Mouse (Mus musculus) 3134 (cell line): ENCODE results near the gene H2-T3.
"Not testable (repeated sequence)": the region's sequence is repeated elsewhere in the genome, so short reads cannot be mapped to it uniquely, and the experiment has no call there.

ENCODE experiments used
- DNase-seq: peaks from one replicate; pipeline ENCODE4 v3.0.0-alpha.2; 2011; ENCODE audit warnings: low spot score; ENCODE audit not compliant: insufficient read length; ENCODE audit errors: extremely low read depth

Gene H2-T3

DNA sequence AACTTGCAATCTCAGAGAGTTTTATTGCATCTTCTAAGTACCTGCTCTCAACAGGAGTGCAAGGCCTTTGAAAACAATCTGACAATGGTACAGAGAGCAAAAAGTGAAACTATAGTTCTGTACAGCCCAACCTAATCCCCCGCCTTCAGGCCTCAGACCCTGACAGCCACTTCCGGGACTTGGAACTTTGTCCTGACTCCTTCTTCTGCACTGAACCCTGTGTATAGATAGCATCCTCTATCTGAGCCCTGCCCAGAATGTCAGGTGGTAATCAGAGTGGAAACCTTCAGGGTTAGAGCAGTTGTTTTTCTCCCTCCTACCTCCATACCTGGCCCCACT lies at the start of gene H2-T3:
H2-T3 (minus strand) TSS at position 119 of the 339 bp plus-strand sequence.
- no peak for DNase-seq

- DNase-seq: peak; percentile 78
Observed at GRCm38 (mm10) chr17:36237321-36237921, 47.3 kb upstream of the H2-T3 start.

GRCm38 (mm10) chr17:36235300-36235699 lies 45.2 kb upstream of the H2-T3 start:
- not testable (repeated sequence) for DNase-seq

DNA sequence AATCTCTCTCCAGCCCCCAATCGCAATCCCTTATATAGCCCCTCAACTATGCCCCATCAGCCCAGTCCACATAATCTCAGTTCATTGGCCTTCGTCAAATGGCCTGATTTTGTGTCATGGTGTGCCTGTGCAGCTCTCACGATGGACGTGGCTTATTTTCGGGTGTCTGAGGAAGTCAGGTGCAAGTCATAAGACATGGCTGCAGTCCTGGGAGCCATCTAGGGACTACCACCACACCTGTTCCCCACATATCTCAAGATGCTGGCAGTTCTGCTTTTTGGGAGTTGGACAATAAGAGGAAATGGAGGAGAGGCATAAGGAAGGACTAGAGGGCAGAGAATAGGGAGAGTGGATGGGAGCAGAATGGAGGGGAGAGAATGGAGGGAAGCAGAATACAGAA lies 43.5 kb upstream of the H2-T3 start:
- DNase-seq: no peak

DNA sequence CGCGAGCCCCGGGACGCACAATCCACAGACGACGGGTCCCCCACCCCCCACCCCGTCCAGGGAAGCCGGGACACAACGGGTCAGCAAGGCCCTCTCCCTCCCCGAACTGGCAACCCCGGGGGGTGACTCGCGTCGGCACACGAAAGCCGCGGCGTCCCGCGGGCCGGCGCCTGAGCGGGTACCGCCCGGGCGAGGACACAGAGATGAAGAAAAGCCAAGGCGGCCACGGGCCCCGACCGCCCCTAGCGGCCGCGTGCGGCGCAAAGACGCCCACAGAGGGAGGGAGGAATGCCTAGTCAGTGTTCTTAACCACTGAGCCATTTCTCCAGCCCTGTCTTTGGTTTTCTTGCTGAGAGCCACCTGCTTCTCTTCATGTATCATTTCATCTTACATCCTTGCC lies 41.2 kb upstream of the H2-T3 start:
- peak; percentile 98 for DNase-seq

DNA sequence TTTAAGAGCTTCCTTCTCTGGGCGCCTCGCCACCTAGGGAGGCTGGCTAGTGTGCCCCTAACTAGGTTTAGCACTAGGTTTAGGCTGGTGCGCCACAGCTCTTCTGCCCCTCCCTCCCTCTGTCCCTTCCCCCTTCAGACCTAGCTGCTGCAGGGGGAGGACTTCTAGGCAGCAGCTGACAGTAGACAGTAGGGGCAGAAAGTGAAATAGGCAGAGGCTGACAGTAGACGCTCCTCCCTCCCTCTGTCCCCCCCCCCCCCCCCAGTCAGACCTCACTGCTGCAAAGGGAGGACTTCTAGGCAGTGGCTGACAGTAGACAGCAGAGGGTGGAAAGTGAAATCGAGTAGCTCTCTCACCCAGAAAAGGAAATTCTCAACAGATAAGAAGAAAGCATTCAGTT lies 39.0 kb upstream of the H2-T3 start:
- DNase-seq: no peak

- no peak for DNase-seq
Observed at GRCm38 (mm10) chr17:36226921-36227320, 36.8 kb upstream of the H2-T3 start.

- no peak for DNase-seq
Observed at GRCm38 (mm10) chr17:36225231-36225824, 35.2 kb upstream of the H2-T3 start.

DNA sequence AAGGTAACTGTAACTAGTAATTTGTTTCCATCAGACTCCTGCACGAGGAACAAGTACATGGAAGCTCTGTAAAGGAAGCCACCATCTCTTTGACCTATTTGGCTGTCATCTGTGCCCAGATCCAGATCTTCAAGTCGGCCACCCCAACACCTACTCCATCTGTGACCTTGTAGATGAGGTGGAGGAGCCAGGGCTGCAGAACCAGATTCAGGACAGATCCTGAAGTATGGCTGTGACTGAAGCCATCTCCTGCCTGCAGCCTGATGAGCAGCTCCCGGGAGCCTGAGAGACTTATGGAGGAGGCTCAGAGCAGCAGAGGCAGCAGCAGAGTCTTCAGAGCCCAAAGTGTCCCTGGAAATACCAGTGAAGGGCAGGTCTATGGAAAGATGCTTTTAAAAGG lies 34.4 kb upstream of the H2-T3 start:
- no peak for DNase-seq

DNA sequence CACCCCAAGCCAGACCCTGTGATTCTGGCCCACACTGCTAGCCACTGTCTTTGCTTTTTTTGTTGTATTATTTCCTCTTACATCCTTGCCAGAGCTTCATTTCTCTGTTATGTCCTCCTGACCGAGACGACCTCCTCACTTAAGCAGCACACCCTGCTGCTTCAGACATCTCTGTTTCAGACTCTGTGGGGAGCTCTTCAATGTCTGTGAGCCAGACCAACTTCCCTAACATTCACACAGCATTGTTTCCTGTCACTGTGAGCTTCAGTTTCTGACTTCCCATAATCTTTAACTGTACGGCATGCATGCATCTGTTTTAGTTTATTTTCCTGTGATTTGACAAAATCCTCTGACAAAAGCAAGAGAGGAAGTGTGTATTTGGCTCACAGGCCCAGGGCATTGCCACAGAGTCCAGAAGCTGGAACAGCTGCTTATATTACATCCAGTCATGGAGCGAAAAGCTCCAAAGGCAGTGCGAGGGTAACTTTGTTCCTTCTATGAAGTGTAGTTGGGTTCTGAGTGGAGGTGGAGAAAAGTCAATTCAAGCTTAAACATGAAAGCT lies 28.6 kb upstream of the H2-T3 start:
- DNase-seq: no peak

- DNase-seq: no peak
Observed at GRCm38 (mm10) chr17:36215586-36215985, 25.5 kb upstream of the H2-T3 start.

DNA sequence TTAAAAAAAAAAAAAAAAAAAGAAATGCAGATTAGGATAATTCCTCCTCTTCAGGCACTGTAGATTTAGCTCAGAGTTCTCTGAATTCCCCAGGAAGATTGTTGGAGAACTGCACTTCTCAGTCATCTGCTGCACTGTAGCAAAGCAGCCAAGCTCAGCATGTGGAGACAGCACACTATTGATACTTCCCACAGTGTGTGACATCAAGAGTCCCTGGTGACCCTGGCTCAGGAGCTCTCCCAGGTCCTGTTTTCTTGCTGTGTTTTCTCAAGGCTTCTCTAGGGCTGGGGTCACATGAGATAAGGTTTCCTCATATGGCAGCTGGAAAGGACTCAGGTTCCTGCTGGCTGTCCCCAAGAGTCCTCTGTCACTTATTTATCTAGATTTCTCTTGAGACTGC lies 16.8 kb upstream of the H2-T3 start:
- DNase-seq: no peak

DNA sequence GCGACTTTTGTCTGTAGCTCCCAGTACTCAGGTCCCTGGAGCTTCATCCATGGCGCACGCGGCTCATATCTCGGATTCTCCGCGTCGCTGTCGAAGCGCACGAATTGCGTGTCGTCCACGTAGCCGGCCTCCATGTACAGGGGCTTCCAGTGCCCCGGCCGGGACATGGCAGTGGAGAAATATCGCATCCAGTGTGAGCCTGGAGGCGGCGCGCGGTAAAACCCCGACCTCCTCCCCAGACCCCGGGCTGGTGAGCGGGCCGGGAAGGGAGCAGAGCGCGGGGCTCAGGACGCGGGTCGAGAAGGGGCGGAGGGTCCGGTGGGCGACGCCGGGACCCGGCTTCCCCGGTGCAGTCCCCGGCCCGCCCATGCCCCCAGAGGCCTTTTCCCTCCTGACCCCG lies 15.8 kb upstream of the H2-T3 start:
- no peak for DNase-seq

DNA sequence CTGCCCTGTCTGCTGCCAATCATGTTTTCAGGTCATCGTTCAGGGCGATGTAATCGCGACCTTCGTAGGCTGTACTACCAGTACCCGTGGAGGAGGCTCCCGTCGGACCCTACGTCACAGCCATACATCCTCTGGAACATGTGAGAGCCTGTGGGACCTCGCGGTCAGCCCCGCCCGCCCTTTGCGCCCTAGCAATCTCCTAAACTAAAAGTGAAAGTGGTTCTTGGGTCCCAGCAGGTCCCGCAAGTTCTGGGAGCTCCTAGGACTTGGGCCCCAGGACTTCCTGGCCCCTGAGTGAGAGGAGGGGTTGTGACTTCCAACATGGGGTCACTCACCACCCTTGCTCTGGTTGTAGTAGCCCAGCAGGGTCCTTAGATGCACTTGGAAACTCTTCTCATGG lies 15.4 kb upstream of the H2-T3 start:
- no peak for DNase-seq

DNA sequence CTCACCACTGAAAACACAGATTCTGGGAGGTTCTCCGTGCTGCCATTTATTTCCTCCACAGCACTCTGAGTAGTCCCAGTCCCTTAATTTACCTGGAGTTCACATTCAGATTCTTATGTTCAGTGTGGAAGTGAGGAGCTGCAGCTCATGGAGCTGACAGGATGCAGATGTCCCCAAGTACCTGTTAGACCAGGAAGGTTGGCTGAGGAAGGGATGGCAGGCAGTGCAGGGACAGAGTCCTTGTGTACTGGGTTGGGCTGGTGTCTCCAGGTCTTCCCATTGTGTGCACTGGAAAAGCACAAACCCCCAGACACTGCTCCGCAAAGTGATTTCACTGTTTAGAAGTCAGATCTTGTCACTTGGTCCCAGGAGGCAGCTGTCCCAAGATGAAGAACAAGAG lies 11.8 kb upstream of the H2-T3 start:
- no peak for DNase-seq

DNA sequence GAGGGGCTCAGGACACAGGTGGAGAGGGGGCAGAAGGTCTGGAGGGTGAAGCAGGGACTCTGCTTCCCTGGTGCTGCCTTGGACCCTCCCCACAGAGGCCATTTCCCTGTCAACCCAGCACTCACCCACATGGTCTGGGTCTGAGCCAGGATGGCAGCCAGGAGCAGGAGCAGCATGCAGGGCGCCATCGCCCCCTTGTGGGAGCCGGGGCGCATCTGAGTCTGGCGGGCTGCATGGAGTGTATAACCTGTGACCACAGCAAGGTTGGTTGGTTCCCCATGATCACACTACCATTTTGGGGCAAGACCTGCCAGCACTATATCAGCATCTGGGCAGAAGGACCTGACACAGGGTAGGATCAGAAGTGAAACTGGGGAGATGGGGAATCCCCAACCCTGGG lies 8.2 kb upstream of the H2-T3 start:
- peak; percentile 42 for DNase-seq

- no peak for DNase-seq
Observed at GRCm38 (mm10) chr17:36194471-36194870, 4.4 kb upstream of the H2-T3 start.

DNA sequence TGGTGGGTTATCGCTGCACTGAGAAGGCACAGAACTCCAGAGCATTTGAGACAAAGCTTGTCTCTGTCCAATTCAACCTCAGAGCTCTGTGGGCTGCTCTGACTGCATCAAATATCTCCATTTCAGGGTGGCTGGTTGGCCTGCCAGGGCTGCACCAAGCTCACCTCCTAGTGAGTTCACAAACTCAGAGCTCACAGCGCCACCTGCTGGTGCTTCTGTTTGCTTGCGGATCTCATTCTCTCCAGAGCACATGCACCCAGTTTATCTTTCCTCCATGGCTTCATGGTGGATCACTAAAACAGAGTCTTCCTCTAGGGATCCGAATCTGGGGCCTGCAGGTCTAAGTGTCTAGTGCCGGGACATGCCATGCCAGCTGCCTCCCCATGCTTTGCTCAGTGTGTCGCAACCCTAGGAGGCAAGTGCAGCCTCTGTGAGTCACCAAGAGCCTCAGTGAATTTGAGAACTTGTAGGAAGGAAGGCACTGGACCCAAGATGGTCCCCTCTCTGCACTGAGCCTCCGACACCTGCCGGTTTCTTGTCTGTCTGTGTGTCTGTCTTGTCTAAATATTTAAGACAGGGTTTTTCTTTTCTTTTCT lies 3.6 kb upstream of the H2-T3 start:
- peak; percentile 53 for DNase-seq

DNA sequence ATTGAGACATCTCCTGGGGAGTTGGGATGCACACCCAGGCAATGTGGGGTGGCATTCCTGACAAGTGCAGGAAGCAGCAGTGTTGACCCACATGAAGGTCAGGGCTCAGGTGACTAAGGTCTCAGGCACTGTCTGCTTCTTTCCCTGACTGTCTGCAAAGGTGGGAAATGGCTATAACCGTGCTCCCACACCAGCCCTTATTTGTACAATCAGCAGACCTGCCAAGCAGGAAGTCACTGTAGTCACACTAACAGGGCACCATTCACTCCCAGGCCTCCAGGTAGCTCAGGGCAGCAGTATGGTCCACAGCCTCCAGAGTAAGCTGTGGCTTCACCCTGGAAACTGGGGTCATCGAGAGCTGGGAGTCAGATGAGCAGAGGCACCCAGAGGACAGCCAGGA lies 2.3 kb upstream of the H2-T3 start:
- no peak for DNase-seq

GRCm38 (mm10) chr17:36189491-36190168 lies 457 bp downstream of the H2-T3 start:
- DNase-seq: no peak

- DNase-seq: no peak
Observed at GRCm38 (mm10) chr17:36187540-36187939, 2.5 kb downstream of the H2-T3 start.

GRCm38 (mm10) chr17:36182212-36182611 lies 7.9 kb downstream of the H2-T3 start:
- no peak for DNase-seq
